Mouse (Mus musculus): ENCODE data around the gene Etfrf1. TPM values are rescaled to one million over a fixed set of nuclear protein-coding genes. Genes with fewer than 3 reads are reported as not detected.

The Etfrf1 gene
- 22.3 and 22.7 TPM in 2 replicates for total RNA-seq (2017)

DNA sequence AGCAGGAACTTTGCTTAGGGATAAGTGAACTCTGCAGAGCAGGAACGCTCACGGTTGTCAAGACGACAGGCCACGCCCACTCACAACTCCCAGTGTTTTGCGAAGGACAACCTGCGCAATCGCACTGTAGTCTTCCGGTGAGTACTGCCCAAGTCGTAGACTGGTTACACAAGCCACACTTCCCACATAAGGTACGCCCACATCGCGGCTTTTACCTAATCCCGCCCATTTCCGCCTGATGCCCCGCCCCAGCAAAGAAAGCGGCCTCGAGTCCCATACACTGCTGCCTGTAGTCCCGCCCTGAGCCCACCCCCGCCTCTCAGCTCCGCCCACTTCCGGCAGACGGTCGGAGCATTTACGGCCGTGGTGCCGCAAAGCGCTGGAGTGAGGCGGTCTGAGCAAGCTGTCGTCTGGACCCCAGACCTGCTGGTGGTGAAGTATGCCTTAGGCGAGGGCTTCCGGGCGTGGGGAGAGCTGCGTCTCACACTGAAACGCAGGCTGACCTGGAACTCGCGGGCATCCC is at the start of gene Etfrf1, which contains the start of gene Casc1:
Gene Etfrf1, plus strand, starts transcription at position 319 of the 523 bp plus-strand sequence.
Gene Casc1, minus strand, starts transcription at position 190 of the 523 bp plus-strand sequence.
- peak; percentile 87 for ATAC-seq (replicated peaks; ENCODE audit: low read depth, poor library complexity, severe bottlenecking)

DNA sequence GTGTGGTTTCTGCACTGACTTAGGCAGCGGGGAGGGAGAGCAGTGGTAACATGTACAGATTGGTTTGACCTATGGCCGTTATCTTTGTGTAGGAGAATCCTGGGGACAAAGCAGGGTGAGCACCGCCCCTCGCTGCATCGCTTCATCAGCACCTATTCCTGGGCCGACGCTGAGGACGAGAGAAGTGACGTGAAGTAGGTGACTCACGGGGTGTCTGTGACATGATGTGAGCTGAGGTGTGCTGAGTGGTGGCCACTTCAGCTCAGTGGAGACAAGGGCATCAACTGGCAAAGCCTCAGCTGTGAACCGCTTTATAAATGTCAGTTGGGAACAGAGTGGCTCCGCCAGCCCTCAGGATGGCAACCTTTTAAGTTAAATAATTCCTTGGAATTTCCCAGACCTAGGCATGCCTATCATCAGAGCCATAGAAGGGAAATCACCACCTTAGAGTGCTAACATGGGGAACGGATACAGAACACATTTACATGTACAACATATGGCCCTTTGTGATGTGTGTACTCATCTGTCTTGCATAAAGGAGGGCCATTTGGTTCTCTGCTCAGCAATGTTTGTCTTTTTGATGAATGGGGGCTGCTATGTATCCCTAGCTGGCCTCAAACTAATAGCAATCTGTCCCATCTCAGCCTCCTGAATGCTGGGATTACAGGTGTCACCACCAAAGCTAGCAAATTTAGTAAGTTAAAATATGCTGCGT is 38.9 kb upstream of the Etfrf1 start:
- no peak for ATAC-seq (replicated peaks; ENCODE audit: low read depth, poor library complexity, severe bottlenecking)

DNA sequence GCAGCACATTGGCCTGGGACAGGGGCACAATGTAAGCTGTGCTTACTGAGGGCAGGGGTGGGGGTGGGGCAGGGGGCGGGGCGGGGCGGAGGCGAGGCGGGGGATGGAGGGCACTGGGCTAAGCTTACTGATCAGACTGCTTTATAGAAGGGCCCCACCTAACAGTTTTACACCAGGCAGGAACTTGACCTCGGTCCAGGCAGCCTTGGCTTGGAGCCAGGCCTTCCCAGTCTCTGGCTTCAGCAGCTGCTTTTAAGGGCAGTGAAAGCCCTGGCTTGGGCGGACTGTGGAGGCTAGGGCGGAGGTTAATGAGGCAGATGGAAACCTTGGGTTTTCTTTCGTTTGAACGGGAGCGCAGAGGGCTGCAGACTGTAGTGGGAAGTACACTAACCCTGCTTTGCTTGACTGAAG is 37.1 kb upstream of the Etfrf1 start:
- no peak for ATAC-seq (replicated peaks; ENCODE audit: low read depth, poor library complexity, severe bottlenecking)

DNA sequence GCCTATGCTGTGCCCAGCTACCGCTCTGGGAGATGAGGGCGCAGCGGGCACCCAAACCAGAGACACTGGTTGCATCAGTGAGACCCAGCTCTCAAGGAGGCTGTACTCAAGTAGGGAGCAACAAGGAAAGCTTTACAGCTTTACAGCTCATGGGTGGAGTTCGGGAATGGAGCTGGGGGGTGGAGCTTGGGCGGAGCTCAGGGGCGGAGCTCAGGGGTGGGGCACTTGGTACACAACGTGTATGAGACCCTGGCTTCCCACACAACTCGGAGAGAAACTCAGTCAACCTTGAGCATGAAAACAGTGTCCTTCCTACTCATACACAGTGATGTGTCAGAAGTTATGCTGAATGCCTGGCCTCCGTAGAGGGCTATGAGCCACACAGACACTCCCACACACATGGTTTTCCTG is 35.4 kb upstream of the Etfrf1 start:
- no peak for ATAC-seq (replicated peaks; ENCODE audit: low read depth, poor library complexity, severe bottlenecking)

DNA sequence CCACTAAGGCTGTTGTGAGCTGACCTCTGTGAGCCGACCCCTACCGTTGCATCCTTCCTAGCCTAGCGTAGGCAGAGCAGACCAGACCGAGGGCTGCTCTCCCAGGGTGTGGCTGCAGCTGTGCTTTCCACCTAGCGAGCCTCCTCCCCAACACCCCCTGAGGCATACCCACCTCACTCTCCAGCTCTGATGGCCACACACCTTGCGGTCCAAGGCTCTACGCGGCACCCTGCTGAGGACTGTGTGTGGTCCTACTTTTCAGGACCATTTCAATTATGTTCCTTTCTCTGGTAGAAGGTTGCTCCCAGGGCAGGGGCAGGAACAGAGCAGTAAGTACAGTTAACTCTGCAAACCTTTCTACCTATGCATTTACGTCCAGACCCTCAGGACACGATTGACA is 34.5 kb upstream of the Etfrf1 start:
- ATAC-seq (replicated peaks; ENCODE audit: low read depth, poor library complexity, severe bottlenecking) = no peak

DNA sequence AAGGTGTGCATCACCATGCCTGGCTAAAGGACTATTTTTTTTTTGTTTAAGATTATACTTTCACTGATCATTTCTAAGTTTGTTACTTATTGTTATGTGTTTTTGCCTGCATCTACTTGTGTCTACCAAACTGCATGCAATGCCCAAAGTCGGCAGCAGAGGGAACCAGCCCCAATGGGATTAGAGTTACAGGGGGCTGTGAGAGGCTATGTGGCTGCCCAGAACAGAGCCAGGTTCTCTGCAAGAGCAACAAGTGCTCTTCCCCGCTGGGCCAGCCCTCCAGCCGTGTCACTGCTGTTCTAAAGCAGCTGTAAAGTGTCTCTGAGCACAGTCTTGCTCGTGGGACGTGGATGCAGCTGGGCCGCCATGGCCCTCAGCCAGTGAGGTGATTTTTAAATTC is 31.3 kb upstream of the Etfrf1 start:
- ATAC-seq (replicated peaks; ENCODE audit: low read depth, poor library complexity, severe bottlenecking) = peak; percentile 91

DNA sequence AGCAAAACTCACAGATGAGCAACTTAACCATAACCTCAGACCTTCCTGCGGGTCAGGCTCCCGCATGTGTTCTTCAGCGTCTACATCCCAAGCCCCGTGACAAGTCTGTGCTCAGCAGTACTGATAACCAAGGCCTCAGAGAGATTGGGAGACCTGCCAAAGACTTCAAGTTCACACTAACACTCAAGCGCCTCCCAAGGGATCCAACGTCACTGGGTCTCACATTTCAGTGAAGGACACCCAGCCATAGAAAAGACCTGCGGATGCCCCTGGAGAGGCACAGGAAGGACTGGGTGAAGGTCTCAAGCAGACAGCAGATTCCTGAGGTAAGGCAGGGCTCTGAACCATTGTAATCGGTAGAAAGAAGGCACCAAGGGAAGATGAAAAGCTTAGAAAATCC is 28.9 kb upstream of the Etfrf1 start:
- ATAC-seq (replicated peaks; ENCODE audit: low read depth, poor library complexity, severe bottlenecking) = no peak

DNA sequence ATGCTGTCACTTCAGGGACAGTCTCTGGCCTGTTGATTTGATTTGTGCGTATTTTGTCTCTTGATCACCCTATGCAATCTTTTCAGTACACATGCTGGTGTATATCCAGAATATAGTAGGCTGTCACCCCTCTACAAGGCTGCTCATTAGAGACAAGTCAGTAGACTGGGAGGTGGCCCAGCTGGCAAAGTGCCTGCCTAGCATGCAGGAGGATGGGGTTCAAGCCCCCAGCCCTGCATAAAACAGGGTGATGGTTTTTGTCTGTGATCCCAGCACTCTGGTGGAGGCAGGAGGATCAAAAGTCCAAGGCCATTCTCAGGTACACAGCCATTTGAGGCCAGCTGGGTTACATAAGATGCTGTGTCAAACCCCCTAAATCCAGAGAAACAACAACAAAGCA is 24.8 kb upstream of the Etfrf1 start:
- no peak for ATAC-seq (replicated peaks; ENCODE audit: low read depth, poor library complexity, severe bottlenecking)

DNA sequence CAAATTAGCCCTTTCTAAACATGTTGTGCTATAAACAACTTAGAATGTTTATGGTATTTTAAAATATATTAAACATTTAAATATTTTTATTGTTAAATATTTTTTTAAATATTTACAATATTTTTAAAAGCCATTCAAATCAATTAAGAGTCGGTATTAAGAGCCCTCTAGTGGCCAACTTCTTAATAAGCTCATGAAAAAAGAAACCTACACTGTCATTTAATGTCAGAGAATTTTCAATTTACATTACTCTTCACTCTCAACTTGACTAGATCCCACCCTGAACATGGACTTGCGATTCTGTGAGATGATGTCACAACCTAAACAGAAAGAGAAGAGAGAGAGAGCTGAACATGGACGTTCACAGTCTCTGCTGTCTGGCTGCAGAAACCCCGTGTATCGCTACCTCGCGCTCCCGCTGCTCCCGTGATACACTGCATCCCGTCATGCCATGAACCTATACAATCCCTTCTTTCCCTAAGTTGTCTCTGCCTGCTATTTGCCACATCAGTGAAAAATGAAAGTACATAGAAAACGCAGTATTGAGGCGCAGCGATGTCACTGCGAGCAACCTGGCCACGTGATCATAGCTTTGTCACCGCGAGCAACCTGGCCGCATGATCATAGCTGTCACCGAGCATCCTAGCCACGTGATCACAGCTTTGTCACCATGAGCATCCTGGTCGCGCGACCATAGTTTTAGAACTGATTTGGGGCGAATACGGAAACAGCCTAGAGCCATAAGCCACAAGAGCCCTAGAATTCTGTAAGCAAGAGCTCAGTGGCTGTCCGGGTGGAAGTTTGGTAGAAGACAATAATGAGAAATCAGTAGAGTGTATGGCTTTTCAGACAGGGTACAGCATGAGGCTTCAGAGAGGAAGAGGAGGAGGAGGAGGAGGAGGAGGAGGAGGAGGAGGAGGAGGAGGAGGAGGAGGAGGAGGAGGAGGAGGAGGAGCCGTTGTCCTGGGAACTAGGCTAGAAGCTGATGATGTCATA is 23.5 kb upstream of the Etfrf1 start:
- ATAC-seq (replicated peaks; ENCODE audit: low read depth, poor library complexity, severe bottlenecking) = peak; percentile 70

DNA sequence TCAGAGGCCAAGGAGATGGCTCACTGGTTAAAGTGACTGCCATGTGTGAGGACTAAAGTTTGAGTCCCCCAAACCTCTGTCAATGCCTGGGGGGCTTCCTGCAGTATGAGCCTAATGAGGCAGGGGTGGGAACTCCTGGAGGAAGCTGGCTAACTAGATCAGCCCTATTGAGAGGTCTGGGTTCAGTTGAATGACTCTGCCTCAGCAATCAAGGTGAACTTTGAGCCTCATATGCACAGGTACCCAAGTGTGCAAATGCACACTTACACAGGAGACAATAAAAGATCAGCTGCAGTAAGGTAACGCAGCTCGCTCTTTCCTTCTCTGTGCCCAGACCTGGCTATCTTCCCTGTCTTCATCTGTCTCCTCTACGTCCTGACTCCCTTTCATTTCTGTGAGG is 17.9 kb upstream of the Etfrf1 start:
- ATAC-seq (replicated peaks; ENCODE audit: low read depth, poor library complexity, severe bottlenecking) = peak; percentile 8; the same call in 1 of the 2 replicates

DNA sequence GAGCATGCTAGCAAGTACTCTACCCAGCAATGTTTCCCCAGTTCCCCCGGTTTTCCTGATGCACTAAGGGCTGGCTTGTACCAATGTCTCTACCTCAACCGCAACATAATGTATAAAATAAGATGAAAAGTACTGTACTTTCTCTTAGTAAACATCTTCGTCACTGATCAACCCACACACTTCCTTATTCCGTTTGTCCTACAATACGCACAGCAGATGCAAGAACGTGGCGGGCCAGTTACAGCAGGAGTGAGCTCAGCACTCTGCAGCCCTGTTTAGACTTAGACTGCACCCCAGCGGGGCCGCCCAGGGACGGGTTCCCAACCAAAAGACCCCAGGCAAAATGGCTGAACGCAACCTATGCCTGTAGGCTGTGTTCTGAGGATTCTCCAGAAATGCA is 17.5 kb upstream of the Etfrf1 start:
- ATAC-seq (replicated peaks; ENCODE audit: low read depth, poor library complexity, severe bottlenecking) = peak; percentile 94

DNA sequence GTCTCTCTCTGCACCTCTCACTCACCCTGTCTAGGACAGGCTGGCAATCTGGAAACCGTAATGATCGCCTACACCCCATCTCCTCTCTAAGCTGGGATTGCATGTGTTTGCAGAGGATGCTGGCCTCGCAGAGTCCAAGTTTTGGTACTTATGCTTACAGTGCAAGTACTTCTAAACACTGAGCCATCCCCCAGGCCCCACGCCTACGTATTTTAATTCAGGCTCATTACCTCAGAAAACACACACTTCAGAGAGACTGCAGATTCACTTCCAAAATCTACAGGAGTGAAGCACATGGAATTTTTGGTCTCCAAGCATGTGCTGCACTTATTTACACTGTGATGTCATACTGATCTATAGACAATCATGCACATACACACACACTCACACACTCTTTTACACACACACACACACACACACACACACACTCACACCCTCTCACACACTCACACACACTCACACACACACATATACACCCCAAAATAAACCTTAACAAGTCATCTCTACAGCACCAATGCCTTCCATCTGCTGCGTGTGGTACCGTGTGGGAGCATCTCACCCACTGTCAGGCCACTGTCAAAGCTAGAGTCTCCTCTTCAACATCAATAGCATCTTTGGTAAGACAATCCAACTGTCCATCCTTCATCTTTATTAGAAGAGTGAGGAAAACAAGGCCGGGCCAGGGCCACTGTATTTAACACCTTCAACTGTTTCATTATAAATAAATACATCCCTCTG is 12.8 kb upstream of the Etfrf1 start:
- no peak for ATAC-seq (replicated peaks; ENCODE audit: low read depth, poor library complexity, severe bottlenecking)

DNA sequence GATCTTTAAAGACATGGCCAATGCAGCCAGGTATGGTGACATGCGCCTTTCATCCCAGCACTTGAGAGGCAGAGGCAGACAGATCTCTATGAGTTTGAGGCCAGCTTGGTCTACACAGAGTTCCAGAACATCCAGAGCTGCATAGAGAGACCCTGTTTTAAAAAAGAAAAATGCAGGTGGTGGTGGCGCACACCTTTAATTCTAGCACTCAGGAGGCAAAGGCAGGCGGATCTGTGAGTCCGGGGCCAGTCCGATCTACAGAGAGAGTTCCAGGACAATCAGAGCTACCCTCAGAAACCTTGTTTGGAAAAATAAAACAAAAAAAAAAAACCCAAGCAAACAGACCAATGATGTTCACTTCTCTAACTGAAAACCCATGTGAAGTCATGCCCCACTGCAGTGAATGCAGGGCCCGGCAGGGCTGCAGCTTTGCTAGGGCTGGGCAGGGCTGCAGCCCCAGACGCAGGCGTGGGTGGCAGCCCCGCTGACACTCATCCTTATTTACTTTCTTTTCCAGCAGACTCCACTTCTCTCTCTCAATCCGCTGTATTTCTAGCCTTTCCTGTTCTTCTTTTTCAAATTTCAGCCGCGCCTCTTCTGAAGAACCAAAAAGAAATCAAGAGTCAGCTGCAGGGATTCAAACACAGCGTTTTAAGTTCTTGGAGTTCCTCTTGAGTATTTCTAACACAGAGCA is 8.4 kb upstream of the Etfrf1 start:
- ATAC-seq (replicated peaks; ENCODE audit: low read depth, poor library complexity, severe bottlenecking) = no peak

DNA sequence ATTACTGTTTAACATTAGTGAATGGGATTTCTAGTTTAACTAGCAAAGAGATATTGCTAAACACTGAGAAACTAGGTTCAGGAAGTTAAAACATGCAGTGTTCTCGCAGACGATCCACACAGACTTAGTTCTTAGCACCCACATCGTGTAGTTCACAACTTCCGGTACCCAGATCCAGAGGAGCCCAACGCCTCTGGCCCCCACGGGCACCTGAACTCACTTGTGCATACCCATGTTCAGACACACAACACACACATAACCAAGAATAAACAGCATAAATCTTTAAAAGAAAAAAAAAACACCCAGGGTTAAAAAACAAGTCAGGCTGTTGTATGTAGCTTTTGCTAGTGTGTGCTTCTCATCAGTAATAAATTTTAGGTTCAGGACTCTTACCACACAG is 6.5 kb upstream of the Etfrf1 start:
- no peak for ATAC-seq (replicated peaks; ENCODE audit: low read depth, poor library complexity, severe bottlenecking)

DNA sequence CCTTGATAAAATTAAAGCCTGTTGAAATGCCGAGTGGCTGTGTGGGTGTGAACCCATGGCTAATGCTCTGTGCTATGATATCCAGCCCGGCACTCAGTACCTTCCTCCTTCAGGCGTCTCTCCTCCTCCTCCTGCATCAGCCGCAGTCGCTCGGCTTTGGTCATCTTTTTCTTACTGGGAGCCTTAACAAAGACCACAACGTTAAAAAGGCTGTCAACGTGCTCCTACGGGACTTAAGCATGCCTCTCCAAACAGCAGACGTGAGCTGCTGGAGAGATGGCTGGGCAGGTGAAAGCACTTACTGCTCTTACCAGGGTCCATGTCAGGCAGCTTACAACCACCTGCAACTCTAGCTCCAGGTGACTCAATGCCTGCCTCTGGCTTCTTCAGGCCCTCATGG is 5.8 kb upstream of the Etfrf1 start:
- ATAC-seq (replicated peaks; ENCODE audit: low read depth, poor library complexity, severe bottlenecking) = no peak

DNA sequence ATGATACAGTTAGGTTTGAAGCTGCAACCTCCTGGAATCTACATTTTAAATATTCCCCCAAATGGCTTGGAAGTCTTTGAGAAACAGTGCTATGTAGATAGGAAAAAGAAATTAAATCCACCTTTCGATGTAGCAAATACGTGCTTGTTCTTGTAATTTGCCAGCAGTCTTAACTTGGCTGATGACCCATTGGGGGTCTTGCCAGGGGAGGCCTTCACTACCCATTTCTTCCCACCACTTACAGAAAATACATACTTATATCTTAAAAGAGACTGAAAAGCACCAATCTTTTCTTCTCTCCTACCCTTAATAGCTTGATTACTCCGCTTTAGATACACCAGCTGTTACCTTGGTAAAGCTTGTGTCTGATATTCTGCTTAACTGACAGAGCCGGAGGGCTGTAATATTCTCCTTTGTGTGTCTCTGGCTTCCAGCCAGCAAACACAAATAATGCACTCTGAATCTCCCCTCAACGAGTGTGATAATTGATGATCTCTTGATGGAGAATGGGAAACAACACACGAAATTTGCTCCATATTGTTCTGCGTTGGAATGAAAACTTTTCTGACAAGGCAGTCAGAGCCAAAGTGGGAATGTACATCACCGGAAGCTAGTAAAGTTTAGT is 766 bp upstream of the Etfrf1 start:
- ATAC-seq (replicated peaks; ENCODE audit: low read depth, poor library complexity, severe bottlenecking) = no peak

DNA sequence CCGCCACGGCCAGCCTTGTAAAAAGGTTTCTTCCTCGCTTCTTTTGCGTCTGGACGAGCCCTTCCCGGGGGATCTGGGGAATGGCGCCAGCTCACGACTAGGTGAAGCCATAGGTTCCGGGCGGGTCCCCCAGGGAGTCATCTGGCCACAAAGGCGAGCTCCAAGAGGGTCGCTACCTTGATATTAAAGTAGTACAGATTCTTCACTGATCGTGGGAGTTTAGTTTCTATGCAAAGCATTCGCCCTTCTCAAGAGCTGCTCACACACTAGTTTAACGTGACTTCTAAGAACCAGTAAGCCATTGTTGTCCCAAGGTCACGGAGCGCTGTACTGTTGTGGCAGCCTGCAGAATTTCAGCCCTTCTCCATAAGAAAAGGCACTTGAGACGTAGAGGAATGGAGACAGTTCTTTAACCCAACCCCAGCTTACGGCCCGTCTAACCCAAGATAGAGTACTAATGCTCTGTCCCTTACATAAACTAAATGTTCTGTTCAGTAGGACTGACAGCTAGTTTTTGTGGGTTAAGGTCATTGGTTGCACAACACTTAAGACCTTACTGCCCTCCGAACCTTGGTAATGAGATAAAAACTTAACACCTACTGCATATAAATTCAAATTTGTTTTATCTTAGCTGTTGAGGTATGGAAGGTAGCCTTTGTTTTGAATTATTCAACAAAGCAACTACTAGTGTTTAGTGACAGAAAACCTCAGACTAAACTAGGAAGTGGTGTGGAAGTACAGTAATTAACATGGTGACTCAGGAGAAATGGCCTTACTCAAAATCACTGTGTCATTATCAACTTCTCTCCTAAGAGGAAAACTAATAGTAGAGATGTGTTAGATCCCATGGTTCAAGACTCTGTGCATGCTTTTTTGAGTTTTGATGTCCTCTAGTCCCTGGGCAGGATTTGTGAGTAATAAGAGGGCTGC is 707 bp downstream of the Etfrf1 start:
- ATAC-seq (replicated peaks; ENCODE audit: low read depth, poor library complexity, severe bottlenecking) = peak; percentile 26

DNA sequence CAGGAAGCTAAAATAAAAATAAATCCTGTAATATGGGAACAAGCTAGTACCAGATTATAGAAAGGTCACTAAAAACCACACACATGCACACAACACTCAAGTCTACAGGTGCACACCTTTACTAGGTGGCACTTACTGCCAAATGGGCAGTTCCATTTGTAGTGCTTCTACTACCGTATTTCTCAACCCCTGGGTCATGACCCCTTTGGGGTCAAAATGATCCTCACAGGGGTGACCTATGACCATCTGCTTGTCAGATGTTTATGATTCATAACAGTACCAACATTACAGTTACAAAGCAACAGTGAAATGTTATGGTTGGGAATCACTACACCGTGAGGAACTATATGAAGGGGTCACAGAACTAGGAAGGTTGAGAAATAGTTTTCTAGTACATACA is 3.0 kb downstream of the Etfrf1 start:
- no peak for ATAC-seq (replicated peaks; ENCODE audit: low read depth, poor library complexity, severe bottlenecking)

Data from common myeloid progenitor, adult 5-6 weeks (primary cell).